Mouse (Mus musculus) 416B (cell line): ENCODE results near the gene Isca2.

ENCODE experiments used
- DNase-seq: peaks from one replicate; pipeline ENCODE4 v3.0.0; 2011; ENCODE audit warnings: low read depth

Isca2 gene

GRCm38 (mm10) chr12:84773476-84773875 lies 425 bp downstream of the Isca2 start:
- no peak for DNase-seq

- no peak for DNase-seq
These were observed 1.3 kb downstream of the Isca2 start for GRCm38 (mm10) chr12:84774376-84774775.

- DNase-seq, result no peak
These were observed 3.2 kb downstream of the Isca2 start for GRCm38 (mm10) chr12:84776229-84776628.

GRCm38 (mm10) chr12:84784604-84785381 lies 11.7 kb downstream of the Isca2 start:
- peak; percentile 85 for DNase-seq

GRCm38 (mm10) chr12:84786091-84786490 lies 13.0 kb downstream of the Isca2 start:
- DNase-seq, result no peak

GRCm38 (mm10) chr12:84790853-84791252 lies 17.8 kb downstream of the Isca2 start:
- DNase-seq, result no peak

GRCm38 (mm10) chr12:84792629-84793028 lies 19.6 kb downstream of the Isca2 start:
- DNase-seq, result no peak

- no peak for DNase-seq
These were observed 21.6 kb downstream of the Isca2 start for GRCm38 (mm10) chr12:84794647-84795046.

GRCm38 (mm10) chr12:84799086-84799485 lies 26.0 kb downstream of the Isca2 start:
- no peak for DNase-seq

GRCm38 (mm10) chr12:84800419-84800818 lies 27.4 kb downstream of the Isca2 start:
- no peak for DNase-seq

- DNase-seq, result no peak
These were observed 28.6 kb downstream of the Isca2 start for GRCm38 (mm10) chr12:84801532-84802110.

GRCm38 (mm10) chr12:84802625-84803024 lies 29.6 kb downstream of the Isca2 start:
- DNase-seq, result no peak

GRCm38 (mm10) chr12:84805228-84805842 lies 32.3 kb downstream of the Isca2 start:
- no peak for DNase-seq

GRCm38 (mm10) chr12:84806010-84806409 lies 33.0 kb downstream of the Isca2 start:
- no peak for DNase-seq

GRCm38 (mm10) chr12:84806726-84807125 lies 33.7 kb downstream of the Isca2 start:
- DNase-seq, result no peak

- DNase-seq, result no peak
These were observed 34.3 kb downstream of the Isca2 start for GRCm38 (mm10) chr12:84807351-84807750.

GRCm38 (mm10) chr12:84809033-84809432 lies 36.0 kb downstream of the Isca2 start:
- DNase-seq, result no peak

GRCm38 (mm10) chr12:84810810-84811209 lies 37.8 kb downstream of the Isca2 start:
- no peak for DNase-seq

- DNase-seq, result no peak
These were observed 38.5 kb downstream of the Isca2 start for GRCm38 (mm10) chr12:84811510-84811909.

- DNase-seq, result peak; percentile 65
These were observed 39.0 kb downstream of the Isca2 start for GRCm38 (mm10) chr12:84812004-84812403.

- DNase-seq, result peak; percentile 65
These were observed 40.7 kb downstream of the Isca2 start for GRCm38 (mm10) chr12:84813773-84814172.

GRCm38 (mm10) chr12:84814663-84815325 lies 41.7 kb downstream of the Isca2 start:
- DNase-seq, result no peak

- DNase-seq, result peak; percentile 76
These were observed 45.4 kb downstream of the Isca2 start for GRCm38 (mm10) chr12:84818496-84818895.
